Mouse (Mus musculus): ENCODE measurements around the gene Rras.

DNA sequence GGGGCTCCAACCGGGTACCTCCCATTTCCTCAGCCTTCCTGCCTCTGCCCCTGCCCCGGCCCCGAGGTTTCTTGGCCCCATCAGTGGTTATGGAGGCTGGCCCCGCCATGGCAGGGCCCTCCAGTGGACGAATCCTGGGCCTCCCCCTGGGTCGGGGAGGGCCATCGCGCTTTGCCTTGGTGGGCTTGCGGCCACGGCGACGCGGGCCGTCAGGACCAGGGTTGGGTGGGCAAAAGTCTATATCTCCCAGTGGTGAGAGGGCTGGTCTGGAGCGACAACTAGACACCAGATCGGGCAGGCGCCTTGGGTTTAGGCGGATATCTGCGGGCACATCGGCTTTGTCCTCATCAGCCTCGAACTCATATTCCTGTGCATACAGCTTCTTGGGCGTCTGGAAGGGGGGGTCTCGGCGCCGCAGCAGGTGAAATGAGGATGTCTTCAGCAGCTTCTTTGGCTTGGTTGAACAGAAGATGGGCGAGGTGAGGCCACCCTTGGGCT lies 29.1 kb downstream of the Rras start:
- TF ChIP-seq CTCF (conservative IDR thresholded peaks at IDR 0.05; ENCODE audit: low read length) (no peak), POU5F1 (IDR thresholded peaks at IDR 0.05; ENCODE audit: borderline replicate concordance, low read length) (no peak)
